Mouse (Mus musculus) liver, embryonic 14.5 days (tissue): ENCODE results near the gene Aldh3b1. TPM values are rescaled to one million over a fixed set of nuclear protein-coding genes. Genes with fewer than 3 reads are reported as not detected.
"Not testable (repeated sequence)": the region's sequence is repeated elsewhere in the genome, so short reads cannot be mapped to it uniquely, and the experiment has no call there.

ENCODE experiments used
- ATAC-seq: fragments of 200-750 bp; cut with Nextera tagmentation; 2 replicates; pipeline ENCODE4 v1.8.0; 2017; ENCODE audit warnings: moderate number of reproducible peaks, mild to moderate bottlenecking, moderate library complexity; ENCODE audit not compliant: insufficient read depth
- DNase-seq, 3 experiments: peaks; one replicate each; pipeline ENCODE4 v3.0.0-alpha.2; 2012 to 2013; ENCODE audit warnings: low read depth in 3 of 3, low spot score in 3 of 3
- H3K27ac ChIP-seq: fragments of 300-500 bp; sonication (generic); 2 replicates; pipeline ENCODE4 v1.5.1; 2014; ENCODE audit warnings: moderate library complexity, mild to moderate bottlenecking, control low read depth, inconsistent platforms
- H3K27me3 ChIP-seq: fragments of 300-500 bp; sonication (generic); 2 replicates; pipeline ENCODE4 v1.6.1; 2014; ENCODE audit warnings: mild to moderate bottlenecking, low read length, moderate library complexity; ENCODE audit not compliant: control insufficient read depth, insufficient read depth
- H3K36me3 ChIP-seq: fragments of 300-500 bp; sonication (generic); replicated peaks from 2 replicates; pipeline ENCODE4 v1.6.1; 2014; ENCODE audit warnings: low read depth; ENCODE audit not compliant: control insufficient read depth, insufficient read depth
- H3K4me1 ChIP-seq, 2 experiments: fragments of 200-500 bp in 1 of 2; fragments of 300-500 bp in 1 of 2; sonication (generic) in 1 of 2; replicated peaks; 2 replicates each; pipeline ENCODE4 v1.6.1; 2012 to 2014; ENCODE audit warnings: antibody characterized with exemption in 1 of 2, inconsistent platforms in 1 of 2, low read length in 1 of 2; ENCODE audit not compliant: control insufficient read depth in 2 of 2, insufficient read depth in 2 of 2
- H3K4me2 ChIP-seq: fragments of 300-500 bp; sonication (generic); 2 replicates; pipeline ENCODE4 v1.6.1; 2014; ENCODE audit warnings: low read depth, mild to moderate bottlenecking, control low read depth, moderate library complexity
- H3K4me3 ChIP-seq, 2 experiments: fragments of 200-500 bp in 1 of 2; fragments of 300-500 bp in 1 of 2; sonication (generic) in 1 of 2; 2 replicates each; pipeline ENCODE4 v1.5.1; 2012 to 2014; ENCODE audit warnings: low read depth in 2 of 2, low read length in 2 of 2, mild to moderate bottlenecking in 2 of 2, control low read depth in 1 of 2, inconsistent platforms in 1 of 2, moderate library complexity in 1 of 2; ENCODE audit not compliant: insufficient read depth in 1 of 2
- H3K9ac ChIP-seq: fragments of 300-500 bp; sonication (generic); replicated peaks from 2 replicates; pipeline ENCODE4 v1.6.1; 2014; ENCODE audit warnings: mild to moderate bottlenecking, control low read depth, moderate library complexity
- H3K9me3 ChIP-seq: fragments of 300-500 bp; sonication (generic); 2 replicates; pipeline ENCODE4 v1.6.1; 2016; ENCODE audit warnings: low read length, mixed read lengths; ENCODE audit not compliant: control insufficient read depth
- CTCF ChIP-seq: IDR thresholded peaks from 2 replicates; pipeline ENCODE4 v1.5.1; 2016; ENCODE audit warnings: antibody characterized with exemption, low read depth, control low read depth
- EP300 ChIP-seq: IDR thresholded peaks from 2 replicates; pipeline ENCODE4 v1.6.1; 2016; ENCODE audit warnings: antibody characterized with exemption, low read depth
- WGBS: fragments of 180-500 bp; shearing (Covaris S2); extraction: QIAGEN DNeasy Blood & Tissue Kit; methylation state at CpG from one replicate; pipeline ENCODE4 v1.1.7; 2014; ENCODE audit not compliant: insufficient replicate concordance; 5-methylcytosine and 5-hydroxymethylcytosine counted together
- polyA plus RNA-seq, 2 experiments: library from polyadenylated mRNA; depleted of rRNA in 1 of 2; stranded (reverse) in 1 of 2; unstranded in 1 of 2; fragments of >200 nt; fragmentation: Nextera tagmentation in 1 of 2; extraction: Ambion mirVana in 1 of 2; gene quantifications; 2 replicates each; pipeline versions ENCODE4 v1.2.1 to v1.2.3; 2012 to 2014

The Aldh3b1 gene
- polyA plus RNA-seq, 2 experiments, result 3.3 to 5.3 TPM

DNA sequence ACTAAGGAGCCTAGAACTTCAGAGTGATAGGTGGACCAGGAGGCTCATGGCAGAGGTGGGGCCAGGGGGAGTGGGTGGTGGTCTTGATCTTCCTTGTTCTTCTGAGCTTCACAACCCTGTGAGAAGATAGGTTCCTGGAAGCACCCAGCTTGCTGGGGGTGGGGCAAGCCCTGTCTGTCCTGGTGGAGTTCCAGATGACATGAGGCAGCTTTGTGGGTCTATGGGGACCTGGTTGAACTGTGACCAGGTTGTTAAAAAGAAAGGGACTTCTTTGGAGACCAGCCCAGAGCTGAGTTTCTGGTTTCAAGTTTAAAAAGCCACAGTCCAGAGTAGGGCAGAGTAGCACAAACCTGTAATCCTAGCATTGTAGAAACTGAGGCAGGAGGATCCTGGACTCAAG lies 29.4 kb upstream of the Aldh3b1 start:
- no peak for DNase-seq

GRCm38 (mm10) chr19:3958470-3958869 lies 28.9 kb upstream of the Aldh3b1 start, which contains the start of gene Aldh3b3:
Gene Aldh3b3, plus strand, starts transcription at chr19:3958645.
- no peak within 1 kb of the TSS for H3K27ac ChIP-seq
- 63% methylated on average over 4 of the region's 4 CpGs for WGBS
- no peaks in the 10 kb centered on the region for H3K36me3 ChIP-seq
- H3K9me3 ChIP-seq, result no peaks in the 10 kb centered on the region
- no peaks in the 10 kb centered on the region for H3K4me1 ChIP-seq
- no peaks in the 10 kb centered on the region for H3K27me3 ChIP-seq
- no peak within 1 kb of the TSS for H3K9ac ChIP-seq
- TF ChIP-seq EP300 (no peak), CTCF (no peak)
- no peak for DNase-seq
- no peak within 1 kb of the TSS for H3K4me2 ChIP-seq
- no peak for ATAC-seq
- H3K4me3 ChIP-seq, result no peak within 1 kb of the TSS

More for the DNA sequence above, 29.4 kb upstream of the Aldh3b1 start:
- Histone ChIP-seq H3K27me3 (no peaks in the 10 kb centered on the region), H3K9ac (no peak overlapping the region), H3K36me3 (no peaks in the 10 kb centered on the region), H3K27ac (no peak overlapping the region), H3K4me1 (no peaks in the 10 kb centered on the region), H3K9me3 (no peaks in the 10 kb centered on the region), H3K4me3 (no peak overlapping the region), H3K4me2 (no peak overlapping the region)
- no peak for ATAC-seq
- TF ChIP-seq CTCF, result no peak
- TF ChIP-seq EP300, result no peak

GRCm38 (mm10) chr19:3957296-3958036 lies 27.9 kb upstream of the Aldh3b1 start:
- H3K27me3 ChIP-seq, H3K4me1 ChIP-seq, H3K36me3 ChIP-seq, H3K4me3 ChIP-seq, DNase-seq, H3K27ac ChIP-seq, H3K9me3 ChIP-seq, ATAC-seq, H3K4me2 ChIP-seq, H3K9ac ChIP-seq: not testable (repeated sequence)
- 56% methylated on average over 5 of the region's 5 CpGs for WGBS

- TF ChIP-seq CTCF (no peak), EP300 (no peak)
Observed at GRCm38 (mm10) chr19:3955804-3956203, 26.2 kb upstream of the Aldh3b1 start.

GRCm38 (mm10) chr19:3955033-3955432 lies 25.4 kb upstream of the Aldh3b1 start:
- H3K4me1 ChIP-seq, result no peaks in the 10 kb centered on the region
- no peaks in the 10 kb centered on the region for H3K36me3 ChIP-seq
- H3K27ac ChIP-seq, result no peak overlapping the region
- DNase-seq (no peak), ATAC-seq (no peak)
- H3K4me2 ChIP-seq, result no peak overlapping the region
- WGBS, result 57% methylated on average over 3 of the region's 3 CpGs
- no peak for TF ChIP-seq EP300
- no peak for TF ChIP-seq CTCF
- no peak overlapping the region for H3K9ac ChIP-seq
- no peaks in the 10 kb centered on the region for H3K9me3 ChIP-seq
- H3K27me3 ChIP-seq, result no peaks in the 10 kb centered on the region
- no peak overlapping the region for H3K4me3 ChIP-seq

More at GRCm38 (mm10) chr19:3955804-3956203, 26.2 kb upstream of the Aldh3b1 start:
- Histone ChIP-seq H3K4me1 (no peaks in the 10 kb centered on the region), H3K27ac (no peak overlapping the region), H3K4me3 (no peak overlapping the region), H3K9ac (no peak overlapping the region), H3K4me2 (no peak overlapping the region), H3K36me3 (no peaks in the 10 kb centered on the region), H3K27me3 (no peaks in the 10 kb centered on the region), H3K9me3 (no peaks in the 10 kb centered on the region)
- DNase-seq, result no peak
- no peak for ATAC-seq
- 34% methylated on average over 4 of the region's 4 CpGs for WGBS
